Mouse (Mus musculus) liver, adult 2 months (tissue): ENCODE data around the gene Fem1a. TPM values are rescaled to one million over a fixed set of nuclear protein-coding genes. Genes with fewer than 3 reads are reported as not detected.

Experiments
- DNase-seq: peaks from one replicate; pipeline ENCODE4 v3.0.0-alpha.2; 2011; ENCODE audit warnings: low read depth, low spot score; ENCODE audit errors: extremely low read depth
- H3K27ac ChIP-seq: fragments of 200-500 bp; replicated peaks from 2 replicates; pipeline ENCODE4 v1.5.1; 2012; ENCODE audit warnings: low read depth, mild to moderate bottlenecking, control low read depth, inconsistent platforms, low read length; ENCODE audit not compliant: insufficient read depth
- H3K27me3 ChIP-seq: fragments of 200-500 bp; 2 replicates; pipeline ENCODE4 v1.6.1; 2012; ENCODE audit warnings: mild to moderate bottlenecking, moderate library complexity, low read length, inconsistent platforms; ENCODE audit not compliant: control insufficient read depth, insufficient read depth
- H3K36me3 ChIP-seq: fragments of 200-500 bp; 2 replicates; pipeline ENCODE4 v1.6.1; 2012; ENCODE audit warnings: low read length, inconsistent platforms; ENCODE audit not compliant: control insufficient read depth, insufficient read depth
- H3K4me1 ChIP-seq: fragments of 200-500 bp; 2 replicates; pipeline ENCODE4 v1.6.1; 2011; ENCODE audit warnings: low read length; ENCODE audit not compliant: control insufficient read depth, insufficient read depth
- H3K4me3 ChIP-seq: fragments of 200-500 bp; 2 replicates; pipeline ENCODE4 v1.5.1; 2011; ENCODE audit warnings: low read depth, mild to moderate bottlenecking, control low read depth, low read length, moderate library complexity; ENCODE audit not compliant: insufficient read depth
- H3K79me2 ChIP-seq: fragments of 200-500 bp; 2 replicates; pipeline ENCODE4 v1.6.1; 2012; ENCODE audit warnings: inconsistent platforms, mild to moderate bottlenecking, low read length, moderate library complexity; ENCODE audit not compliant: control insufficient read depth, insufficient read depth
- H3K9ac ChIP-seq: fragments of 200-500 bp; 2 replicates; pipeline ENCODE4 v1.6.1; 2012; ENCODE audit warnings: low read depth, mild to moderate bottlenecking, control low read depth, inconsistent platforms, low read length
- CTCF ChIP-seq: fragments of 200-500 bp; IDR thresholded peaks from 2 replicates; pipeline ENCODE4 v1.5.1; 2011; ENCODE audit warnings: low read depth, low read length, control low read depth
- POLR2A ChIP-seq: fragments of 200-500 bp; IDR thresholded peaks from 2 replicates; pipeline ENCODE4 v1.6.1; 2011; ENCODE audit warnings: low read length, control low read depth; ENCODE audit not compliant: insufficient read depth; ENCODE audit errors: extremely low read depth
- WGBS: fragments of 180-500 bp; shearing (Covaris S2); methylation state at CpG from one replicate; pipeline ENCODE4 v1.1.7; 2018; 5-methylcytosine and 5-hydroxymethylcytosine counted together
- polyA plus RNA-seq: library from polyadenylated mRNA; depleted of rRNA; stranded (reverse); fragments of >200 nt; gene quantifications from 2 replicates; pipeline ENCODE4 v1.2.3, GENCODE M21; 2012
- total RNA-seq: library from RNA; depleted of rRNA; stranded (reverse); fragments of >200 nt; gene quantifications from 2 replicates; pipeline ENCODE4 v1.2.3, GENCODE M21; 2014

Gene Fem1a
- total and polyA plus RNA-seq, 2 experiments: 11.5 to 18.9 TPM

GRCm38 (mm10) chr17:56288866-56289265 is 32.3 kb downstream of the Fem1a start:
- Histone ChIP-seq H3K4me3 (peak overlapping the region; percentile 16; the same call in 1 of the 2 replicates), H3K4me1 (peaks cover 13% of the 10 kb centered on the region), H3K9ac (peak overlapping the region; percentile 62; the same call in 1 of the 2 replicates)

GRCm38 (mm10) chr17:56289371-56290331 is 33.0 kb downstream of the Fem1a start:
- Histone ChIP-seq H3K9ac (peak overlapping the region; percentile 74), H3K79me2 (no peaks in the 10 kb centered on the region; the same call in 1 of the 2 replicates), H3K36me3 (peaks cover 14% of the 10 kb centered on the region), H3K27me3 (no peaks in the 10 kb centered on the region), H3K27ac (peak overlapping the region; percentile 91), H3K4me3 (peak overlapping the region; percentile 57), H3K4me1 (peaks cover 13% of the 10 kb centered on the region)
- DNase-seq: peak; percentile 84
- WGBS: 2% methylated on average over 23 of the region's 23 CpGs
- TF ChIP-seq POLR2A (peak; percentile 33; the same call in 1 of the 2 replicates), CTCF (no peak)

More at GRCm38 (mm10) chr17:56288866-56289265, 32.3 kb downstream of the Fem1a start:
- peak overlapping the region; percentile 91 for H3K27ac ChIP-seq
- no peaks in the 10 kb centered on the region for H3K27me3 ChIP-seq
- H3K79me2 ChIP-seq: no peaks in the 10 kb centered on the region; the same call in 1 of the 2 replicates
- H3K36me3 ChIP-seq: peaks cover 18% of the 10 kb centered on the region
- no peak for DNase-seq
- no peak for TF ChIP-seq POLR2A
- 8% methylated on average over 3 of the region's 3 CpGs for WGBS

GRCm38 (mm10) chr17:56290388-56291170 is 34.0 kb downstream of the Fem1a start:
- H3K27me3 ChIP-seq: no peaks in the 10 kb centered on the region
- 2% methylated on average over 17 of the region's 17 CpGs for WGBS
- TF ChIP-seq CTCF (no peak), POLR2A (peak; percentile 83; the same call in 1 of the 2 replicates)
- H3K36me3 ChIP-seq: peaks cover 5% of the 10 kb centered on the region; the same call in 1 of the 2 replicates
- no peaks in the 10 kb centered on the region; the same call in 1 of the 2 replicates for H3K79me2 ChIP-seq
- H3K9ac ChIP-seq: peak overlapping the region; percentile 74
- H3K27ac ChIP-seq: peak overlapping the region; percentile 91
- peaks cover 13% of the 10 kb centered on the region for H3K4me1 ChIP-seq
- H3K4me3 ChIP-seq: peak overlapping the region; percentile 57
- DNase-seq: peak; percentile 92

GRCm38 (mm10) chr17:56291171-56291511 is 34.5 kb downstream of the Fem1a start:
- no peaks in the 10 kb centered on the region; the same call in 1 of the 2 replicates for H3K79me2 ChIP-seq
- 3% methylated on average over 16 of the region's 16 CpGs for WGBS
- DNase-seq: peak; percentile 69

GRCm38 (mm10) chr17:56291826-56292475 is 35.3 kb downstream of the Fem1a start:
- TF ChIP-seq CTCF: no peak

More at GRCm38 (mm10) chr17:56291171-56291511, 34.5 kb downstream of the Fem1a start:
- H3K27me3 ChIP-seq: no peaks in the 10 kb centered on the region
- peaks cover 13% of the 10 kb centered on the region for H3K4me1 ChIP-seq
- H3K36me3 ChIP-seq: peaks cover 3% of the 10 kb centered on the region; the same call in 1 of the 2 replicates
- peak overlapping the region; percentile 22 for H3K4me3 ChIP-seq
- TF ChIP-seq POLR2A (no peak), CTCF (peak; percentile 88)
- peak overlapping the region; percentile 59 for H3K9ac ChIP-seq
- H3K27ac ChIP-seq: peak overlapping the region; percentile 73

More at GRCm38 (mm10) chr17:56291826-56292475, 35.3 kb downstream of the Fem1a start:
- Histone ChIP-seq H3K4me3 (no peak overlapping the region), H3K9ac (no peak overlapping the region), H3K27me3 (no peaks in the 10 kb centered on the region), H3K27ac (no peak overlapping the region), H3K79me2 (no peaks in the 10 kb centered on the region; the same call in 1 of the 2 replicates), H3K36me3 (no peaks in the 10 kb centered on the region; the same call in 1 of the 2 replicates), H3K4me1 (peaks cover 13% of the 10 kb centered on the region)
- 91% methylated on average over 7 of the region's 7 CpGs for WGBS
- DNase-seq: no peak
